Mouse (Mus musculus) gastrocnemius, adult 8-10 months (tissue): Measurements from ENCODE around the gene Wwp2. TPM values are rescaled to one million over a fixed set of nuclear protein-coding genes. Genes with fewer than 3 reads are reported as not detected.

Source experiments
- DNase-seq, 2 experiments: peaks; one replicate each; pipeline ENCODE4 v3.0.0; 2022; ENCODE audit warnings: low spot score in 2 of 2
- total RNA-seq, 4 experiments: library from RNA; stranded (reverse); gene quantifications; 2 replicates each; pipeline ENCODE4 v1.2.4; 2022

Wwp2 gene
- total RNA-seq: 10 to 100 TPM; 13.1 to 16.7 (median 14.9) TPM

DNA sequence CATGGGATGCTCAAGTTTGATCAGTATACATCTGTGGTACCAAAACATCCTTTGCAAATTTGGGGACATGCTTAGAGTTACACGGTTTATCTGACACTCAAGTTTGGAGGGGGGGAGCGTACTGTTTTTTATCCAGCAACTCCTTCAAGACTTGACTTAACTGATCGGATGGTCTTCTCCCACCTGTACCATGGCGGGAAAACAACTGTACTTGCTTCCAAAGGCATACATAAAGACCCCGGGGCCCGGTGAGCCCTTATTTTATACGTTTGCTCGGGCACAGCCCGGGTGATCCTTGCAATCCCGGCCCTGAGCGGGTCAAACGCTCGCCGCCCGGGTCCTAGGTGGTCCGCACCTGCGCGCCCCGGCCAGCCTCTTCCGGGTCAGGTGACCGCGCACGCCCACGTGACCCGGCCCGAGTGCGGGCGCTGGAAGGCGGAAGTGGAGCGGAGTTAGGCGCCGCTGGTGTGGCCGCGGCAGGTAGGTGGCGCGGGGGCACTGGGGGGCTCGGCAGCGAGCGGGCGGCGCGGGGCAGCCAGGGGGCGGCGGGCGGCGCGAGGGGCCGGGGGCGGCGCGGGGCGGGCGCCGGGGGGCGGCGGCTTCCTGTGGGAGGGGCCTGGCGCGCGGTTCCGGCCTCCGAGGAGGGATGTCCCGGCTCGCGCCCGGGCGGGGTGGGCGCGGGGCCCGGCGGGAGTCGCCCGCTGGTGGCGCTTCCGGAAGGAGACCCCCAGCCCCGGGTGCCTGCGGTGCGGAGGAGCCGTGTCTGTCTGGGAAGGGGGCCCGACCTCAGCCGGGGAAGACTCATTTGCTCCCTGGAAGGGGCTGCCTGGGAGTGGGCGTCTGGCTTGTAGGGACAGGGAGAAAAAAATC lies at the start of gene Wwp2:
Gene Wwp2 (plus strand): TSS at position 404 of the 870 bp plus-strand sequence.
- DNase-seq: peak; percentile 52 to 66

DNA sequence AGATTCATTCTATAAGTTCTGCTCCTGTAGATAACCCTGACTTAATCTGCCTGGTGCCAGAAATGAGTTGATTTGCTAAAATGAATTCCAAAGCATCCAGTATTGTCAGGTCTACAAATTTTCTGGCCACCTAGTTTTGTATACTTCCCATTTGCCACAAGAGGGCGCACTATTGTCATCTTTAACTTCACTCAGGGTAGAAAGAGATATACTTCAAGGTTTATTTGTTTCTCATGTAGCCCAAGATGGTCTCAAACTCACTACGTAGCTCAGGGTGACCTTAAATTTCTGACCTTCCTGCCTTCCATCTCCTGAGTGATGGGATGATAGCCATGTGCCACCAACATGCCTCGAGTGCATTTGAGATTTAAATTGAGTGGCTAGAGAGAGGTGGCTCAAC lies 49.5 kb upstream of the Wwp2 start:
- DNase-seq: no peak

- peak in 1 of 2 experiments; percentile 38 for DNase-seq
These were observed 48.3 kb upstream of the Wwp2 start for GRCm38 (mm10) chr8:107387861-107388260.

GRCm38 (mm10) chr8:107389557-107389956 lies 46.6 kb upstream of the Wwp2 start:
- DNase-seq: no peak

DNA sequence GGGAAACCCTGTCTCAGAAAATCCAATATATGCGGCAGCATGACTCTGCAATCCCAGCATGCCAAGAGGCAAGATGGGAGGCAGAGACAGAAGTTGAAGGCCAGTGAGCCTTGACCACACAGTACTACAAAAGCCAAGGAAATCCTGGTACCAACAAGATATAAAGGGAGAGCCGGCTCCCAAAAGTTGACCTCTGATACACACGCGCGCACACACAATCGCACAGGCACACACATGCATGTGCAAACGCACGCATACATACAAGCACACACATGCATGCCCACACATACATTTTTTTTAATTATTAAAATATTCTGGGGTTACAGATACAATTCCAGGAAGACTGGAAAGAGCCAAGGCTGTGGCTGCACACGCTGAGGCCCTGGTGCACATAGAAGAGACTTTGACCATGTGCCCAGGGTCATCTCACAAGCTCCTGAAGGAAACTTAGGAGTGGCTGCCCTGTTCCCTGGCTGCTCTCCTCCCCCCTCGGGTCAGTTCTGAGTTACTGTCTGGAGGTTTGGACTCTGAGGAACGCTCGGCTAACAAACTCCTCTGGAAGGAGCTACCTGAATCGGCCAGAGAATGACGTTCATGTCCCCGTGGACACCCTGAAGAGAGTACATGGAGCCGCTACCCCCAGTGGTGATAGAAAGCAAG lies 45.6 kb upstream of the Wwp2 start:
- DNase-seq: no peak

DNA sequence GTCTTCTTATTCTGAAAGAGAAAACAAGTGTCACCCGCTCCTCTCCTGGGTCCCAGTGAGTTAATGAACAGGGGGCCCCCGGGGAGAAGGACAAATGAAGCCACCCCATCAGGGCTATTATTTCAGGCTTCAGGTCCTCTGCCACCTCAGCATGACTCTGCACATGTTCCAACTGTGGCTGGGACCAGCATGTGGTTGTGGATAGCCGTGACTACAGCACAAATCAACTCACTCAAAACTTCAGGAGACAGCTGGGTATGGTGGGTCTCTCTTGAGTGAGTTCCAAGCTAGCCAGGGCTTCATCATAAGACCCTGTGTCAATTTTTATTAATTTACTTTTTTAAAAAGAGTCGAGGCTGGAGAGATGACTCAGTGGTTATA lies 45.0 kb upstream of the Wwp2 start:
- no peak for DNase-seq

GRCm38 (mm10) chr8:107395397-107395796 lies 40.8 kb upstream of the Wwp2 start:
- no peak for DNase-seq

DNA sequence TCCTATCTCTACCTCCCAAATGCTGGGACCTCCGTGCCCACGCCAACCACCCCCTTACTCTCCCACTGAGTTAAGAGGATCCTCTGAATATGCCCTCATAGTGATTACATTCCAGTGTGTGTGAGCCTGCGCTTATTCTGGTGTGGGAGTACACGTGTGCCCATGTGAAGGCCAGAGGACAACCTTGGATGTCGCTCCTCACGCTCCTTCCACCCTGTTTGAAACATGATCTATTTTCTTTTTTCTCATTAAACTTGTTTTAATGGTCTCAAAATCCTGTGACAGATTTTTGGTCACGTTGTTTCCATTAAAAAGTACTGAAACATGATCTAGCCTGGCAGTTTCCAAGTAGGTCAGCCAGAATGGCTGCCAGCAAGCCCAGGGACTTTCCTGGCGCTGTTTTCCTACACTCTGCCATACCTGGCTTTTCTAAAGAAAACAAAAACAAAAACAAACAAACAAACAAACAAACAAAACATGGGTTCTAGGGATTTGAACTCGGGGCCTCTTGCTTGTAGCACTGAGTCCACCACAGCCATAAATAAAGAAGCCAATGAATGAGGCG lies 40.0 kb upstream of the Wwp2 start:
- DNase-seq: no peak

GRCm38 (mm10) chr8:107397665-107398064 lies 38.5 kb upstream of the Wwp2 start:
- no peak for DNase-seq

GRCm38 (mm10) chr8:107399495-107399894 lies 36.7 kb upstream of the Wwp2 start:
- no peak for DNase-seq

- no peak for DNase-seq
These were observed 34.3 kb upstream of the Wwp2 start for GRCm38 (mm10) chr8:107401866-107402265.

GRCm38 (mm10) chr8:107403038-107403781 lies 33.0 kb upstream of the Wwp2 start, which contains the start of gene Nqo1:
Nqo1 (minus strand) TSS chr8:107403206.
- DNase-seq: peak; percentile 59 to 79

- no peak for DNase-seq
These were observed 32.1 kb upstream of the Wwp2 start for GRCm38 (mm10) chr8:107404057-107404456.

DNA sequence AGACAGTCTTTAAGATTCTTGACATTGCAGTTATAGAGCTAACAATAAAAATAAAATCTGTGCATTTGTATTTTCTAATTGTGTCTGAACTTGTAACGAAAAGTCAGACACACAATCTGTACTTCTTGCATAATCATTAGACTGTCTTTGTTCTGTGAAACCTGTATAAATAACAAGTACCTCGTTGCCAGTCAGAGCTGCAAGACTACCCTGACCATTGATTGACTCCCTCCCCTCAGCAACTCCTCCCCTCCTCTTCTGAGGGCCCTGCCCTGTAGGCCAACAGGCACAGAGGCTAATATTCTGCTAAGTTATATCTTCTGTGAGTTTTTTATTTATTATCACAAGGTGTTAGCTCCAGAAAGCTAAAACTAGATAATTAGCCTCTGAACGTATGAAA lies 30.2 kb upstream of the Wwp2 start:
- DNase-seq: no peak

DNA sequence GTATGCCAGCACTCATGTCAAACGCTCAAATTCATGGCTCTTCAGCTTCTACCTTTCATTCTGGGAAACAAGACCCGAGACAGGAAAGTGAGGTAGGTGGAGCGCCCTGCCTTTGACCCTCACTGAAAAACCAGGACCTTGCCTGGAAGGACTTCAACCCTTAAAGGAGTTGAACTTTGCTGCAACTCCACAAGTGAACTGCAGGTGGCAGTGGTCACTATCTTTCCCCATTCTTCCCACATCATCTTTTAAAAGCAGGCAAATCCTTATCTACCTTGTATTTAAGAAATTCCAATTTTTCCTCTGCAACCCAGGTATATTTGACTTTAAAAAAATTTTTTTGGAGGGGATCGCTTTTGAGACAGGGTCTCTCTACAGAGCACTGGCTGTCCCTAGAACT lies 24.8 kb upstream of the Wwp2 start:
- no peak for DNase-seq

DNA sequence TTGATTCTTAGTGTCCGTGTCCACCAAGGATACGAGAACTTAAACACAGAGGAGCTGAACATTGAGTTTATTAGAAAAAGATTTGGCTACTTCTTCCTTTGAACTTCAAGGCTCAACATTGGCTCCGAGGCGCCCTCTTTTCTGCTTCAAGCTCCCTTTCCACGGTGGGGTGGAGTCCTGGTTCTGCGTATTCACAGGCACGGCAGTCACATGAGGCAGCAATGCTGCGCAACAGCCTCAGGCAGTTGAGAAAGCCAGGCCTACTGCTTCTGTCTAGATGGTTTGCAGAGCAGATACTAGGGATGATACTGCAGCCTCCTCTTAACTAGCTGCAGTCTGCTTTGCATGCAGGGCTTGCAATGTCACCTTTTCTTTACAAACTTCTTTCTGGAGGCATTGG lies 23.6 kb upstream of the Wwp2 start:
- no peak for DNase-seq

- no peak for DNase-seq
These were observed 22.3 kb upstream of the Wwp2 start for GRCm38 (mm10) chr8:107413881-107414280.

GRCm38 (mm10) chr8:107417001-107417400 lies 19.2 kb upstream of the Wwp2 start:
- no peak for DNase-seq

DNA sequence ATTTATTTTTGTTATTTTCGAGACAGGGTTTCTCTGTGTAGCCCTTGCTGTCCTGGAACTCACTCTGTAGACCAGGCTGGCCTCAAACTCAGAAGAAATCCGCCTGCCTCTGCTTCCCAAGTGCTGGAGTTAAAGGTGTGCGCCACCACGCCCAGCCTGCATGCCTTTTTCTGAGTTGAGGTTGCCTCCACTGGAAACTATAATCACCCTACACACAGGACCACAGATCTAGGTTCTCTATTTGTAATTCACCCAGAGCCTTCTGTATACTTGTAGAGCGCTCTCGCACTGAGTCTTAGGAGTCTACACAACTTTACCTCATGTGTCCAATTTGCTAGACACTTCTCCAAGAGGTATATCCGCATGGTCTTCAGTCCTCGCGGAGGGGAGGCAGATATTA lies 12.0 kb upstream of the Wwp2 start:
- DNase-seq: no peak

DNA sequence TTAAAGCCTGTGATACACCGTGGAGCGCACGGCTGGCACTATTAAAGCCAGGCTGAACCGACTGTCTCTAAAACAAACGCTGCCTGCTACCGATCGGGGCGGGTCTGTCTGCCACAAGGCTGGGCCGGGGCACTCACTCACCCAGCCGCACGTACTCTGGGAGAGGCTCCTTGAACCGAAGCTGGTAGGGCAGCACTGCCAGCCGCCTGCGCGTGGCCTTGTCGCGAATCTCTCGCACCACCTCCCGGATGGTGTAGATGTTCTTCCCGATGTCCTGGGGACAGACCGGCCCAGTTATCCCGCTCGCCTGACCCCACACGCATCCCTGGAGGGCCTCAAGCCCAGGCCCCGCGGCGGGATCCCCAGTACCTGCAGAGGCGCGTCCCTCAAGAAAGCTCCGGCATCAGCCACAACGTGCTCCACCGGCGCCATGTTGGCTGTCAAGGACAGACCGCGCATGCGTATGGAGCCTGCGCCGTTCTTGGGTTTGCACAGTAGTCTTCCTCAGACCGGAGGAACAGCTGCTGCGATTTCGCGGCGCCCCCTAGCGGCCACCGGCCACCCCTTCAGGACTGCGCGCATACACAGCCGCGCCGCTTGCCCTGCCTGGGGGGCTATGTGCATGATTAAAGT lies 11.5 kb upstream of the Wwp2 start, which contains the start of gene Nob1:
Gene Nob1 (minus strand): TSS at position 455 of the 633 bp plus-strand sequence.
- peak; percentile 91 to 95 for DNase-seq

GRCm38 (mm10) chr8:107425230-107425597 lies 11.0 kb upstream of the Wwp2 start:
- no peak for DNase-seq
